Mouse (Mus musculus) liver, embryonic 14.5 days (tissue): ENCODE results near the gene Raph1.

ENCODE experiments used
- CTCF ChIP-seq: IDR thresholded peaks from 2 replicates; pipeline ENCODE4 v1.5.1; 2016; ENCODE audit warnings: antibody characterized with exemption, low read depth, control low read depth
- EP300 ChIP-seq: IDR thresholded peaks from 2 replicates; pipeline ENCODE4 v1.6.1; 2016; ENCODE audit warnings: antibody characterized with exemption, low read depth

GRCm38 (mm10) chr1:60490510-60490909 lies 76.4 kb downstream of the Raph1 start:
- TF ChIP-seq CTCF: no peak
- no peak for TF ChIP-seq EP300
